Mouse (Mus musculus) regulatory T cell (primary cell): ENCODE data around the gene Frmd7.

Experiments
- in situ Hi-C: fragments of 300-600 bp; cut with MboI, MseI; formaldehyde crosslinking; loops from one replicate; pipeline ENCODE4 v1.15.1; 2025; ENCODE audit warnings: high pct_unique_total_duplicates

Gene Frmd7

DNA sequence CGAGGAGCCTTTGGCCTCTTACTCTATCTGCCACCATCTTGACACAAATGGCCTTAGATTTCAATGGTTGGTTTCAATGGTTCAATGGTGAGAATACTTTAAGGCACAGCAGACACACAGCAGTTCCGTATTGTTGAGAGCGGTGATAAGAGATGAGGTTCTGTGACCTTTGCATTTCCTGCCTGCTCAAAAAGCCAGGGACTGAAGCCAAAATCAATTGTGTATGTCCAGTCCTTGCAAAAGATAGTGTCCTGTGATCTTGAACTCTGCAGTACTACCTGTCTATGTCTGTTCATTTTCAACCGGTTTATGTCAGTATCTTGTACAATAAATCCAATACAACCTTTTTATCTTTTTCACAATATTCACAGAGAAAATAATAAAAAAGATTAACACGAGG, 77.8 kb downstream of the Frmd7 start:
- in situ Hi-C loops, result no loop called here

DNA sequence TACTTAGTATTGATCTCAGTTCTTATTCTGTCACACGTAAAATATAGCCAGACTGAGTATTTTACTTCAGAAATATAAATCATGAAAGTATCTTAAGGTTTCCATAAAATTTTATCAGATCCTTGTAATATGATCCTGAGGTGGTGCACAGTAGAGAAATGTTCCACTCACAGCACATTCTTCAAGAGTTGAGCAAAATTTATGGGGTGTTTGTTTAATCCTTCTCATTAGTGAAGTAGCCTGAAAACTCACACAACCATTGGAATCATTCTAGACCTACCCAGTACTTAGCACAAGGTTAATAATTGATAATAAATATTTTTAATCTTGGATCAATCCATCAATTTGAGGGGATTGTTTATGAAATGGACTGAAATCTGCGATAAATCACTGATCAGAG, 78.7 kb downstream of the Frmd7 start:
- in situ Hi-C loops, result no loop called here

DNA sequence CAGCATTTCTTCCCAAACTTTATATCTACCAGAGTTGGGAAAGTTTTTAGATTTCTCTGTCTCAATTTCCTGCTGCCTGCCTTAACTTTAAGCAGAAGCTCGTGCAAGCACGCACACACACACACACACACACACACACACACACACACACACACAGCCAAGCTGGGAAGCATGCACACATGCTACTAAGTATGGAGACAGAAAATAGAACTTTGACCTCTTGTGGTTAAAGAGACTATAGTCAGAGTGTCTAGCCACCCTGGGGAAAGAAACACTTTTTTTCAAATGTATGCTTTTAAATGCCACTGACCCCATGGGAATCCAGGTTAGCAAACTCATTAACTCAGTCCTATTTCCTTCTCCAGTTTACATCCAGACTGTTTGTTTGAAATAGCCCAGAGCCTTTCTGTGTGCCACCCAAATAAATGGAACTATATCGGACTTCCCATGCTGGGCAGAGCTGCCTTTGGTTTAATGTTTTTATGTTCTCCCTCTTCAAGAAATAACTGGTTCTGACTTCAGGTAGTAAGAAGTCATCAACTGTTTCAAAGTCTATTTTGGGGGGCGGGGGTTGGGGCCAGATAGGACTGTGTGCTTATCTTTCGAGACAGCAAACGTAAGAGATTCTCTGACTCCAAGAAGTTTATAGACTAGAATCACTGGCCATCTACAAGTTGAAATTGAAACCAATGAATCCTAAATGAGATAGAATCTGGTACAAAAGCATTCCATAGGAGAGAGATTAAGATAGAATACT, 91.9 kb downstream of the Frmd7 start:
- in situ Hi-C loops, result no loop called here
